Mouse (Mus musculus) midbrain, embryonic 13.5 days (tissue): ENCODE measurements at regions not wholly inside any gene's neighbourhood (a gene's known extent, or its start where the extent isn't known, plus 50 kb on each side); places are given as distances from the start of the nearest gene placed in this dataset.
A peak's percentile ranks its signal among the peaks of the same experiment; 100 is the strongest.

Source experiments
- ATAC-seq: fragments of 200-750 bp; cut with Nextera tagmentation; 2 replicates; pipeline ENCODE4 v1.8.0; 2017; ENCODE audit warnings: mild to moderate bottlenecking, moderate TSS enrichment, moderate library complexity
- H3K27ac ChIP-seq: fragments of 300-500 bp; sonication (generic); 2 replicates; pipeline ENCODE4 v1.5.1; 2015; ENCODE audit warnings: inconsistent platforms, mild to moderate bottlenecking, moderate library complexity
- H3K27me3 ChIP-seq: fragments of 300-500 bp; sonication (generic); 2 replicates; pipeline ENCODE4 v1.6.1; 2015; ENCODE audit warnings: mild to moderate bottlenecking, inconsistent platforms
- H3K36me3 ChIP-seq: fragments of 300-500 bp; sonication (generic); 2 replicates; pipeline ENCODE4 v1.6.1; 2015; ENCODE audit warnings: mild to moderate bottlenecking, inconsistent platforms
- H3K4me1 ChIP-seq: fragments of 300-500 bp; sonication (generic); replicated peaks from 2 replicates; pipeline ENCODE4 v1.6.1; 2015; ENCODE audit warnings: inconsistent platforms
- H3K4me2 ChIP-seq: fragments of 300-500 bp; sonication (generic); replicated peaks from 2 replicates; pipeline ENCODE4 v1.6.1; 2015; ENCODE audit warnings: moderate library complexity, mild to moderate bottlenecking, inconsistent platforms
- H3K4me3 ChIP-seq: fragments of 300-500 bp; sonication (generic); replicated peaks from 2 replicates; pipeline ENCODE4 v1.5.1; 2015; ENCODE audit warnings: mild to moderate bottlenecking, inconsistent platforms
- H3K9ac ChIP-seq: fragments of 300-500 bp; sonication (generic); replicated peaks from 2 replicates; pipeline ENCODE4 v1.6.1; 2015; ENCODE audit warnings: mild to moderate bottlenecking, inconsistent platforms
- H3K9me3 ChIP-seq: fragments of 300-500 bp; sonication (generic); 2 replicates; pipeline ENCODE4 v1.6.1; 2016; ENCODE audit warnings: mild to moderate bottlenecking, inconsistent platforms
- WGBS: fragments of 180-500 bp; shearing (Covaris S2); methylation state at CpG from one replicate; pipeline ENCODE4 v1.1.7; 2015; 5-methylcytosine and 5-hydroxymethylcytosine counted together

DNA sequence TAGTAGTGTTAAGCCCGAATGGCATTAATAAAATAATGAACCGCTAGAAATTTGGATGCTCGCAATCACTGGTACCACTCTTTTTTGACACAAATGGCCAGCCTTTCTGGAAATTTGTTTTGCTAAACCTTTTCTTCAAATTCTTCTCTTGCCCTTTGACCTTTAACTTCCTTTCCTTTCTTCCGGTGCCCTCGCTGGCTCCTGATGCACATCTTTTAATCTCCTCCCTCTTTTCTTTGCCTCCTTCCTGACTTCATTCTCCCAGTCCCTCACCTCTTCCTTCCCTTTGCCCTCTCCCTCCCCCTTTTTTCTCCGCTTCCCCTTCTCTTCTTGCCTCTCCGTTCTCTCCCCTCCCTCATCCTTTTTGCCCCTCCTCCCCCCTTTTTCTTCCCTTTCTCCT is 118.3 kb upstream of the Zfhx3 start:
- WGBS = 12% methylated on average over 7 of the region's 7 CpGs
- no peaks in the 10 kb centered on the region for H3K36me3 ChIP-seq
- H3K4me1 ChIP-seq = peaks cover 39% of the 10 kb centered on the region
- ATAC-seq = no peak
- H3K4me3 ChIP-seq = peak overlapping the region; percentile 25; the same call in 1 of the 2 replicates
- peak overlapping the region; percentile 78; the same call in 1 of the 2 replicates for H3K27ac ChIP-seq
- H3K9ac ChIP-seq = peak overlapping the region; percentile 49; the same call in 1 of the 2 replicates
- H3K9me3 ChIP-seq = no peaks in the 10 kb centered on the region
- H3K4me2 ChIP-seq = peak overlapping the region; percentile 48
- 0 out of 2 replicates have a peak, but pooled peaks cover 8% of the 10 kb centered on the region for H3K27me3 ChIP-seq

DNA sequence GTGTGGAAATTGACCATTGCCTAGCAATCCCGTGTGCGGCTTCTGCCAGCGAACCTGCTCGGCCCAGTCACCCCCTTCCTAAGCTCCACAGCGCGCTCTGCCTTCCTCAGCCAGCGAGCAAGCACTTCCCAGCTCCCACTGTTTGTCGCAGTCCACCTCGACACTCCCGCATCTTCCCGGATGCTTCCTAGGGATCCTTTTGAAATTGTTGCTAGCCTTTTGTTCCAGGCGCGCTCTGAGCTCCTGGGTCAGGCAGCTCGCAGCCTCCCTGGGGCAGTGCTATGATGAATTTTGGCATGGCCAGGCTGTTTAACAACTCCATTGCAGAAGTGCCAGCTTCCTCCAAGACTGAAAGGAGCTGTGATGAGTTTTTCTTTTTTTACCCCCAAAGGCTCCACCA is 117.8 kb upstream of the Zfhx3 start:
- H3K27me3 ChIP-seq = 0 out of 2 replicates have a peak, but pooled peaks cover 8% of the 10 kb centered on the region
- peak overlapping the region; percentile 25 for H3K4me3 ChIP-seq
- H3K9me3 ChIP-seq = no peaks in the 10 kb centered on the region
- H3K4me2 ChIP-seq = peak overlapping the region; percentile 48
- no peaks in the 10 kb centered on the region for H3K36me3 ChIP-seq
- WGBS = under 1% methylated on average over 14 of the region's 14 CpGs
- peaks cover 35% of the 10 kb centered on the region for H3K4me1 ChIP-seq
- ATAC-seq = peak; percentile 43; the same call in 1 of the 2 replicates
- peak overlapping the region; percentile 78 for H3K27ac ChIP-seq
- H3K9ac ChIP-seq = peak overlapping the region; percentile 49; the same call in 1 of the 2 replicates

DNA sequence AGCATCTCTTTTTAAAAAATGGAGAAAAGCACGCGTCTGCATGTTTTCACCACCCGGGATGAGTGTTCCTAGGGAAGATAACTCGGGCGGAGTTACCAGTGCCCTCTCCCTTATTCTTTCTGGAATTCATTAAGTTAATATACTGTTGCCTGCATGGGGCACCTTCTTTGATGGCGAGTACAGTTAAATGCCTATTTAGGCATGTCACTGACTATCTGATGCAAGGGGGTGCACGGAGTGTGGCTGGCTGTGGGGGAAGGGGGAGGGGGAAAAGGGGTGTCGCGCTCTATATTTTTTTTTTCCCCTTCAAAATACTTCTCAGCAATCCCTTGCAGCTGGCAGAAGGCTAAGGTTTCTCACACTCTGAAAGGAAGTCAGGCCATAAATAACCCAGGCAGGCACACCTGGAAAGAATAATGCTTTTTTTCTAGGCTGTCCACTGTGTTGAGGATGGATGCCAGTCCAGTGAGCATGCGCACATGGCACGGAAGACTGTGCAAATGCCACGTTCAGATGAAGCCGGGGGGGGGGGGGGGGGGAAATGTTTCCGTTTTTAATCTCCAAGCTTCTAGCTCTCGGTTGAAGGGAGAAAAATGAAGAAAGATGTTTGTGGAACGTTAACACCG is 114.8 kb upstream of the Zfhx3 start:
- Histone ChIP-seq H3K9me3 (no peaks in the 10 kb centered on the region), H3K4me3 (no peak overlapping the region), H3K27ac (no peak overlapping the region), H3K9ac (no peak overlapping the region), H3K4me1 (peaks cover 14% of the 10 kb centered on the region), H3K4me2 (no peak overlapping the region), H3K36me3 (no peaks in the 10 kb centered on the region), H3K27me3 (0 out of 2 replicates have a peak, but pooled peaks cover 3% of the 10 kb centered on the region)
- WGBS = 82% methylated on average over 17 of the region's 17 CpGs
- no peak for ATAC-seq

DNA sequence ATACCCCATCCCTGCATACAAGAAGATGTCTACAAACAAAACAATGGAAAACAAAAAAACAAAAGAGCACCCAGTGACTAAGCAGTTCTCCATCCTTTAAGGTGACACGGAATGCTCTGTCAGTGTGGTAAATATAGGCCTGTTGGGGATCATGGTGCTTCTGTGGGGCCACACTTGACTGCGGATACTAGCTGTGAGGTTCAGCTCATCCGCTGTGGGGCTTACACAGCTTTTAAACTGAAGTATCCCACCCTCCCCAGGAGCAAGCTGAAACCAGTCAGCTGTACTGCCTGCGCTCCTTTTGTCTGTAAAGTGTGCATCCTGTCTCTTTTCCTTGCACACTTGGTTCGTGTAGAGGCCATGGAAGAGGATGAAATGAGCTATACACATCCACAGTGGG is 113.9 kb upstream of the Zfhx3 start:
- Histone ChIP-seq H3K9me3 (no peaks in the 10 kb centered on the region), H3K4me3 (no peak overlapping the region), H3K27me3 (0 out of 2 replicates have a peak, but pooled peaks cover 3% of the 10 kb centered on the region), H3K4me2 (no peak overlapping the region), H3K9ac (no peak overlapping the region), H3K36me3 (no peaks in the 10 kb centered on the region), H3K4me1 (peaks cover 16% of the 10 kb centered on the region), H3K27ac (no peak overlapping the region)
- ATAC-seq = no peak
- 85% methylated on average over 5 of the region's 5 CpGs for WGBS

DNA sequence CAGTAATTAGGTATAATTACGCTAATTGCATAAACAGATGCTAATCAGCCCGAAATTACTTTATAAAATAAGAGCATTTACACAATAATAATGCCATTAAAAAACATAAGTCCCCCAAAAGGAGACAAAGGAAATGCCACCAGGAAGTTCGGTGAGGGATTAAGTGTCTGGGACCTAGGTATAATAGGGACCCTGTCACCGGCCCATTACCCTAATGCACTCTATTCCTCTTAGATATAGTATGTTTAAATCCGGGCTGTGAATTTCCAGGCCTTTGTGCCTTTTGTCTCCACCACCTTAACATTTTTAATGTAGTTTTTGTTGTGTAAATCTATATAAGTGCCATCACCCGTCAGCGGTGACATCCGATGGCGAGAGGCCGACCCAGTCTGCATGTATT is 109.0 kb upstream of the Zfhx3 start:
- H3K4me3 ChIP-seq = no peak overlapping the region
- no peak overlapping the region for H3K4me2 ChIP-seq
- H3K4me1 ChIP-seq = peaks cover 4% of the 10 kb centered on the region; the same call in 1 of the 2 replicates
- 31% methylated on average over 10 of the region's 10 CpGs for WGBS
- no peaks in the 10 kb centered on the region for H3K9me3 ChIP-seq
- H3K27me3 ChIP-seq = 0 out of 2 replicates have a peak, but pooled peaks cover 3% of the 10 kb centered on the region
- no peaks in the 10 kb centered on the region for H3K36me3 ChIP-seq
- no peak overlapping the region for H3K27ac ChIP-seq
- H3K9ac ChIP-seq = no peak overlapping the region
- ATAC-seq = no peak

DNA sequence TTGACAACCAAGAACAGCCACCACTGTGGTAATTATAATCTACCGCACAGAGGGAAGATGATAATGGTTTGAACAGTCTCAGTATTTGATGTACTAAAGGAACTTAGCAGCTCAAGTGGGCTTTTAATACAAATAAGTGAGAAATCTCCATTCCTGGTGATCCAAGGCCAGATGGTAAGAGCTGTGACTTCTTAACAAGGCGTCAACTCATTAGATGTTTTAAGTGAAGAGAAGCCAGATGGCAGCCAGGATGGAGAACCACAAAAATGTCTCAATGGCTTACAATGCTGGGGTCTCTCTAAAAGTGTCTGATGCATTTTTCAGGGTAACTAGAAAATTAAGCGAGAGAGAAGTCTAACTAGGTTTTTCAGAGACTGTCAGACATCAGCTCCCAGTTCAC is 96.3 kb upstream of the Zfhx3 start:
- Histone ChIP-seq H3K27me3 (no peaks in the 10 kb centered on the region), H3K36me3 (no peaks in the 10 kb centered on the region), H3K4me2 (no peak overlapping the region), H3K4me3 (no peak overlapping the region), H3K4me1 (no peaks in the 10 kb centered on the region), H3K27ac (no peak overlapping the region), H3K9me3 (no peaks in the 10 kb centered on the region), H3K9ac (no peak overlapping the region)
- no peak for ATAC-seq
- 88% methylated on average over 3 of the region's 3 CpGs for WGBS

DNA sequence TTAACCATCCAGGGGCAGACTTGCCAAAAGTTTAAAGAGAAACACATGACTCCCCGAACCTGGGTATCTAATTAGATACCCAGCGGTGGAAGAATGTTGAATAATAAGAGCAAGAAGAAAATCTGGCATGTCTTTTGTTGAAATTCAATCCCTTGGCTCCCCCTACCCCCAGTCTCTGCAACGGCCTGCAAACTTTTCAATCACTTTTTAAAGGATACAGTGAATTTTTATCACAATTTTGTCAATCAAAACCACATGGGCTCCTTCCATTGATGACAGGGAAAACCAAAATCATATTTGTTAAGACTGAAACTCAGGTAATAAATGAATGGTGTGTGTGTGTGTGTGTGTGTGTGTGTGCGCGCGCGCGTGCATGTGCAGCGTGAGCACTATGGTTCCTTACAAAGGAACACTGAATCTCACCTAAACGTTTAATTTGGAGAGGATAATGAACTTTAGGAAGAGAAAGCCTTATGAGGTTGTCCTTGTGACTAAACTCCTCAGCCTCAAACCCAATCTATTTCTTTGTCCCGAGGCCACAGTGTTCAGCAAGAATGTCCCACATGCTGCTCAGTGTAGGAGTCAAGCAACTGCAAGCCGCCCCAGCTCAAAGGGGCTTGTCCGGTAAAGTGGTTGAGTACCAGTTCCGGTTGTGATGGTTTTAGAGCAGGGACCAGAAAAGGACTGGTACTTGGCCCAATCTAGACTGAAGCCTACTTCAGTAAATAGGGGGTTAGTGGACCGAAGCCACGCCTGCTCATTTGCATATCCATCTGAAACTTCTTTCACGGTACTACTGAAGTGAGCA is 91.0 kb upstream of the Zfhx3 start:
- no peak overlapping the region for H3K4me3 ChIP-seq
- ATAC-seq = no peak
- H3K9ac ChIP-seq = no peak overlapping the region
- no peaks in the 10 kb centered on the region for H3K9me3 ChIP-seq
- no peak overlapping the region for H3K27ac ChIP-seq
- H3K4me1 ChIP-seq = no peaks in the 10 kb centered on the region
- no peaks in the 10 kb centered on the region for H3K27me3 ChIP-seq
- 77% methylated on average over 17 of the region's 17 CpGs for WGBS
- H3K4me2 ChIP-seq = no peak overlapping the region
- no peaks in the 10 kb centered on the region for H3K36me3 ChIP-seq

DNA sequence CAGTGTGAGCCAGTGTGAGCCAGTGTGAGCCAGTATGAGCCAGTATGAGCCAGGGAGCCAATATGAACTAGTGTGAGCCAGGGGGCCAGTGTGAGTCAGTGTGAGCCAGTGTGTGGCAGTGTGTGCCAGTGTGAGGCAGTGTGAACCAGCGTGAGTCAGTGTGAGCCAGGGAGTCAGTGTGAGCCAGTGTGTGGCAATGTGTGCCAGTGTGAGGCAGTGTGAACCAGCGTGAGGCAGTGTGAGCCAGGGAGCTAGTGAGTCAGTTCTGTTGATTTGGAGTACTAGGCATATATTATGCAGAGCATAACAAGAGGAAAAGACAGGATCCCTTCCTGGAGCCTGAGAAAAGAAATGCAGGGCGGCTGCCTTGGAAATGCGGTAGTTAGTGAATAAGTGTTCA is 82.7 kb upstream of the Zfhx3 start:
- 87% methylated on average over 4 of the region's 4 CpGs for WGBS
- no peaks in the 10 kb centered on the region for H3K9me3 ChIP-seq

DNA sequence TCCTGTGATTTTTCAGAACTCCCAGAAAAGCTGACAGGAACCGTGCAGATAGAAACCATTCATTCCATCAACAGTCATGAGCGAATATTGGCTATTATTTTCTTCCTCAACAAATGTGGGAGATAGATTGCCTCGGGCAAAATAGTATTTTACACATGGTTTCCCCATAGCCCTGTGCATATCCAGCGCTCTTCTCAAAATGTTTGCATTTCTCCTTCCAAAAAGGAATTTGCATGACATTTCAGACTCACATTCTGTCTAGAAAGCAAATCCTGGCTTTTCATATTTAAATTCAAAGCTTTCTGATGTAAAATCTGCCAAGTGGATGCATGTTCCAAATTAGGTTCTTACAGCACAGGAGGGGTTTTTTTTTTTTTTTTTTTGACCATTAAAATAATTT is 82.2 kb upstream of the Zfhx3 start:
- H3K4me3 ChIP-seq = no peak overlapping the region
- H3K9ac ChIP-seq = no peak overlapping the region
- WGBS = 56% methylated on average over 4 of the region's 4 CpGs
- H3K27ac ChIP-seq = no peak overlapping the region
- ATAC-seq = no peak
- no peaks in the 10 kb centered on the region for H3K36me3 ChIP-seq
- H3K4me1 ChIP-seq = peaks cover 10% of the 10 kb centered on the region
- H3K4me2 ChIP-seq = no peak overlapping the region
- no peaks in the 10 kb centered on the region for H3K27me3 ChIP-seq
- no peaks in the 10 kb centered on the region for H3K9me3 ChIP-seq

More for the DNA sequence above, 82.7 kb upstream of the Zfhx3 start:
- Histone ChIP-seq H3K9ac (no peak overlapping the region), H3K4me2 (no peak overlapping the region), H3K4me3 (no peak overlapping the region), H3K36me3 (no peaks in the 10 kb centered on the region), H3K27me3 (no peaks in the 10 kb centered on the region), H3K4me1 (peaks cover 9% of the 10 kb centered on the region), H3K27ac (no peak overlapping the region)
- ATAC-seq = no peak; the same call in 1 of the 2 replicates

DNA sequence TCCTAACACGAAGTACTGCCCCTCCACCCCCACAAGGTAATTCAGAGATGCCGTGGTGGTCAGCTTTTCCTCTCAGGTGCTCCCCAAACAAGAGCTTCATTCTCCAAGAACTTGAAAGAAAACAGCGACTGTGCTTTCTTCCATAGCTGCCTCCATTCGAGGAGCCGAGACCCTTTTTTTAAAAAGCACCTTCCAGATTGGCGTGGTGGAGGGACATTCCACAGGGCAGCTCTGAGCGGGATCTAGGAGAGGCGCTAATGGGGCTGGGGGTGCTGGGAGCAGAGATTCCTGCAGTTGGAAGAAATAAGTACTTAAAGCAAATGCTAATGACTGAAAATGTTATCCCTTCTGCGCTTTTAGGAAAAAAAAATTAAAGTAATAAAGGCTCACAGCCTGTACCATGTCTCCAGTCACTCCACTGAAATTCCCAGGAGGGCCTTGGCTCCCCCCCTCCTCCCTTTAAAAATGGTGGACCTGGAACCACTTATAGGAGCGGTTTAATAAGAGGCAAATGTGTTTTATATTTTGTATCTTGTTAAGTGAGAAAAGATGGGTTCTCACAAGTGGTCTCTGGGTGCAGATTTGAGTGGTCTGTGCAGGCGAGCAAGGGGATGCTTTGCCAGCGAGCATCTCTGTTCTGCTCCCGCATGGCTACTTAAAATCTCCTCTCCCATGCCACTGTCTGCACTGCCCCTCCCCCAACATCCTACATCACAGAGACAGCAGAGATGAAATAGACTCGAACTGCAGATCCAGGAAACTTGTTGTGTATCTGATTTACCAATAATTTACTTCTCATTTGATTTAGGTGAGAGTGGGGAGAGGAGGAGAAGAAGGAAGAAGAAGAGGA is 77.4 kb upstream of the Zfhx3 start:
- Histone ChIP-seq H3K9ac (no peak overlapping the region), H3K9me3 (no peaks in the 10 kb centered on the region), H3K27me3 (no peaks in the 10 kb centered on the region), H3K4me2 (no peak overlapping the region), H3K4me3 (no peak overlapping the region), H3K36me3 (no peaks in the 10 kb centered on the region), H3K4me1 (peaks cover 8% of the 10 kb centered on the region), H3K27ac (no peak overlapping the region)
- ATAC-seq = no peak
- WGBS = 67% methylated on average over 14 of the region's 14 CpGs

DNA sequence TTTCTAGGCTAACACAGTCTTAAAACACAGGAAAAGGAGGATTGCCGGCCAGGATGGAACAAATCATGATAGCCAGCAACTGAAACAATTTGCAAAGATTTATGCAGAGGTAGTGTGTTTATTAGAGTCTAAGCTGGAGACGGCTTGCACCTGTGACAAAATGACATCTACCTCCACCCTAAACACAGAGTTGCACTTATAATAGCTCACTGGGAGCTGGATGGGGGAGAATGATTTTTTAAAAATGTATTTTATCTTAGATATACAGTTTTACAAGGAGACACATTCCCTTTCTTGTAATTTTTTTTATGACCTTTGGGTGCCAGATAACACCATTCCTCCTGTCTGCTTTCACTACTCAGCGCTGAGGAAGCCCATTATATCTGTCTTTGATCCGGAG is 76.7 kb upstream of the Zfhx3 start:
- no peak overlapping the region for H3K4me2 ChIP-seq
- H3K36me3 ChIP-seq = no peaks in the 10 kb centered on the region
- H3K27ac ChIP-seq = no peak overlapping the region
- H3K9me3 ChIP-seq = no peaks in the 10 kb centered on the region
- no peaks in the 10 kb centered on the region for H3K27me3 ChIP-seq
- no peak overlapping the region for H3K9ac ChIP-seq
- H3K4me3 ChIP-seq = no peak overlapping the region
- WGBS = 83% methylated on average over 4 of the region's 4 CpGs
- H3K4me1 ChIP-seq = peaks cover 3% of the 10 kb centered on the region
- ATAC-seq = no peak

DNA sequence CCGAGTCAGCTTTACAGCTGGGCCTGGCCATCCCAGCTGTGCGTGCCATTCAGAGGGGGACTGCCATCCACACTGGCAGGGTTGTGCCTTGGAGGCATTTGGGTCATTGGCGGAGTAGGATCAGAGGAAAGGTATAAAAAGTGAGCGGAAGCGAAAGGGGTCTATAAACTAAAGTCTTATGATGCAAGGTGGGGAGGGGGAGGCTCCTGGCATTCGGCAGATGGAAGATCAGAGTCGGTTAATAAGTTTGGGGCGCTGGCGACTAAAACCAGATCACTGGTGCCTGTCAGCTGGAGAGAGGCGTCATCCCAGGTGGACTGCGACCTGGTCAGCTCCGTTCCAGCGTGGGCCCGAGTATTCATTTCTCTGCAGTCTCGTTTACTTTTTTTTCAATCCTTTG is 70.7 kb upstream of the Zfhx3 start:
- H3K36me3 ChIP-seq = no peaks in the 10 kb centered on the region
- H3K4me1 ChIP-seq = peaks cover 15% of the 10 kb centered on the region
- H3K4me3 ChIP-seq = peak overlapping the region; percentile 13
- no peaks in the 10 kb centered on the region for H3K27me3 ChIP-seq
- 36% methylated on average over 15 of the region's 15 CpGs for WGBS
- peak overlapping the region; percentile 46 for H3K4me2 ChIP-seq
- H3K9me3 ChIP-seq = no peaks in the 10 kb centered on the region
- H3K9ac ChIP-seq = peak overlapping the region; percentile 46
- no peak for ATAC-seq
- no peak overlapping the region; the same call in 1 of the 2 replicates for H3K27ac ChIP-seq
